Mouse (Mus musculus) adipose tissue, adult 10 weeks (tissue): ENCODE data around the gene Dtx3l. TPM values are rescaled to one million over a fixed set of nuclear protein-coding genes. Genes with fewer than 3 reads are reported as not detected.

ENCODE experiments used
- polyA plus RNA-seq: library from polyadenylated mRNA; stranded (reverse); fragments of 350-450 nt; fragmentation: Illumina TruSeq; extraction: RNeasy Lipid Tissue Mini Kit (QIAGEN cat#74804); gene quantifications from one replicate; pipeline ENCODE4 v1.2.3, GENCODE M21; 2014; ENCODE audit warnings: low read depth, low replicate concordance

Dtx3l gene
- polyA plus RNA-seq: 8.7 TPM

DNA sequence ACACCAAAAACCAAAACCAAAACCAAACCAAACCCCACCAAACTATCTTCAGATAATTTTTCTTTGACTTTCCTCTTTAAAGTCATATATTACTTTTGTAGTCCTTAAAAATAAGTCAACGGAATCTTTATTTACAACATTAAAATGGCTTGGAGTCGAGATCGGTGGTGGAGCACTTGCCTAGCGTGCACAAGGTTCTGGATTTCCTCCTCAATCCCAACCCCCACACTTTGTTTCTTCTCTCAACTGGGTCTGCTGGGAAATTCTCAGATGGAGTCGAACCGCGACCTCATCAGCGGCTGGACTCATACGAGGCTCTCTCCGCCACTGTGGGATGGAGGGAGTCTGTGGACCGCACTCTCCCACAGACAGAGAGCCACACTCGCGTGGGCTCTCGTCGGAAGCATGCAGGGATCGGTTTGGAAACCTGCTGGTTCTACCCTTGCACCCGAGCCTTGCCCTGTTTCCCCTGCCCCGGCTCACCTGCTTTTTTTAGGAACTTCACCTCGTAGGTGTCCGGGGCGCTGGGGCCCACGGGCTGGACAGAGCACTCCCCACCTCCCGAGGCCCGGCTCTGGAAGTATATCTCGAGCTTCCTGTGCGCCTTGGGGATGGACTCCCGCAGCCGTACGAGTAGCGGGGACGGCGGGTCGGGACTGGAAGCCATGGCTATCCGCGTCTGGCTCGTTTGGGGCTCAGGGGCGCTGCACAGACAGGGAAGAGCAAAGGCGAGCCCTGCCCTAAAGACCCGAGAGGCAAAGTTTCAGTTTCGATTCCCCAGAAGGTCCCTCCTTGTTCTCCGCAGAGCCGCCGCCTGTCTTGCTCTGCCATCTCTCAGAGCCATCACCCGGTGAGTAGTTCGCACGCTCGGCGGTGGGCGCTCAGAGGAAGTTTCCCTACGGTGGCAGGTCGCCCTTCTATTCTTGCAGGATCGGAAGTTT lies at the start of gene Dtx3l, which contains the start of gene Parp9:
TSS of gene Dtx3l (minus strand) at position 941 of the 941 bp plus-strand sequence.
TSS of gene Parp9 (plus strand) at position 260 of the 941 bp plus-strand sequence.

DNA sequence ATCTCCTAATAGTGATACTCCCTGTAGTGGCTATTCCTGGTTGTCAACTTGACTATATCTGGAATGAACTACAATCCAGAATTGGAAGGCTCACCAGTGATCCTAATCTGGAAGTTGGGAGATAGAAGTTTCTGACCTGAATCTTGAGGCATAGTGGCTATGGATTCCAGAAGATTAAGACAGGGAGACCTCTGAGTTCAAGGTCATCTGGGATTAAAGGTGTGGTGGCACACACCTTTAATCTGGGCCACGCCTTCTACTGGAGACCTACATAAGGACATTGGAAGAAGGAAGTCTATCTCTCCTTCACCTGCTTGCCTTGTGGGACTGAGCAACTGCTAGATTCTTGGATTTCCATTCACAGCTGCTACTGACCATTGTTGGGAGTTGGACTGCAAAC lies 39.5 kb upstream of the Dtx3l start, which contains the start of gene Kpna1:
TSS of gene Kpna1 (plus strand) at position 301 of the 400 bp plus-strand sequence.

Other genes with a start within 250 kb of the Dtx3l start
- gene Dirc2, start 169.8 kb downstream of the Dtx3l start, polyA plus RNA-seq: 18.9 TPM
- 5.7 TPM for gene Hspbap1, start 168.8 kb downstream of the Dtx3l start, polyA plus RNA-seq
- gene Parp14, start 67.6 kb downstream of the Dtx3l start, polyA plus RNA-seq: 9.4 TPM
- 21.0 TPM for gene Parp9, start 681 bp downstream of the Dtx3l start, polyA plus RNA-seq
- gene Kpna1, start 39.6 kb upstream of the Dtx3l start, polyA plus RNA-seq: 23.0 TPM
- gene Wdr5b, start 102.0 kb upstream of the Dtx3l start, polyA plus RNA-seq: 6.1 TPM
- gene Fam162a, start 132.4 kb upstream of the Dtx3l start, polyA plus RNA-seq: 102 TPM
- 25.4 TPM for gene Ccdc58, start 132.5 kb upstream of the Dtx3l start, polyA plus RNA-seq
- gene Csta1, start 192.1 kb upstream of the Dtx3l start, polyA plus RNA-seq: not detected
- not detected for gene Stfa2l1, start 217.7 kb upstream of the Dtx3l start, polyA plus RNA-seq
- gene Gm5483, start 245.1 kb upstream of the Dtx3l start, polyA plus RNA-seq: not detected